Mouse (Mus musculus) mouse trophoblast stem cell (cell line): ENCODE data around the gene Snn.
"Not testable (repeated sequence)": the region's sequence is repeated elsewhere in the genome, so short reads cannot be mapped to it uniquely, and the experiment has no call there.

Source experiments
- in situ Hi-C, 2 experiments: fragments of 300-500 bp; cut with MseI, MboI; formaldehyde crosslinking; loops; 2 replicates in 1 of 2; 3 replicates in 1 of 2; pipeline ENCODE4 v1.15.1; 2025

Gene Snn

DNA sequence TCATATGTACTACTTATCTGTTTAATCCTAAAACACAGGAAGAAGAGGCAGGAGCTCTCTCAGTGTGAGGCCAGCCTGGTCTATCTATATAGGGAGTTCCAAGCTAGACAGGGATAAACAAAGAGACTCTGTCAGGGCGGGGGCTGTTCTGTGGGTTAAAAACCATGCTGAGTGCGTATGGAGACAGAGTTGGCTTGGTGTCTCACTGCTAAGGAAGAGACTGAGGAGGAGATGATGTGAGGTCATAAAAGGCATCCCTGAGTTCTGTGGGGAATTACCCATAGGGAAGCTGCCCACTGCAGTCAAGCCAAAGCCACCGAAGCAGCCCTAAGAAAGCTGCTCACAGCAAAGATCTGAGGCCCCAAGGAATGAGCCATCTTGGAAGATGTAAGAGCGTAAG lies at the start of gene Snn:
TSS of gene Snn (plus strand) at position 301 of the 400 bp plus-strand sequence.
- in situ Hi-C loops, result no loop called here

DNA sequence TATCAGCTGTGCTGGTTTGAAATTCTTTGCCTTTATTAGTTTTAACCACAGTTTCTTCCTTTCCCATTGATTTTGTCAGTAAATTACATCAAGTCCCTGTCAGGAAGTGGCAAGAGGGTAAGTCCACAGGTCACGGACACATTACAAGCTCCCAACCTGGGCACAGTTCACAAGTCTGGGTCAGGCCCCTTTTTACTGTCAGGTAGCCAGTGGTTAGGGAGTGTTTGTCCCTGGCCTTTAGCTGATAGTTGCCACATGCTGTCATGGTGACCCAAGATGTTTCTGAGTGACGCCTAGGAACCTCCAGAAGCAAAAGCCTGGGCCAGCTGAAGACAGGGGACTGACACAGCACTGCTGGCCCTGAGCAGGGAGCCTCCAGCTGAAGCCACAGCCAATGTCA lies 49.5 kb upstream of the Snn start:
- in situ Hi-C loops, result no loop called here

DNA sequence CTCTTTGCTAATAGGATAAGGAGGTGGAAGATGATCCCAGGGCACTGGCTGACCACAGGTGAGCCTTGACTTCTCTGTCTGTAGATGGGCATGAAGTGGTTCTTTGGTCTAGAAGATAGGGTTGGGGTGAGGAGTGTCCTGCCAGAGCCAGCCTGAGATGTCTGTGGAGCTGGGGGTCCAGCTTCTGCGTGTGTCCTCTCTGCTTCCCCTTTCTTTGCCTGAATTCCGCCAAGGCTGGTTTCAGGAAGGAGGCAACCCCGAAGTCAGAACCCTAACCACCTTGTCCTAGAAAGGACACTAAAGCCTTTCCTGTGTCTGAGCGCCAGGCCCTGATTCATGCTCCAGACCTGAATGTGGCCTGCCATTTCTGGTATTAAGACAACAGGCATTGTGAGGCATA lies 48.8 kb upstream of the Snn start:
- in situ Hi-C loops, result no loop called here

DNA sequence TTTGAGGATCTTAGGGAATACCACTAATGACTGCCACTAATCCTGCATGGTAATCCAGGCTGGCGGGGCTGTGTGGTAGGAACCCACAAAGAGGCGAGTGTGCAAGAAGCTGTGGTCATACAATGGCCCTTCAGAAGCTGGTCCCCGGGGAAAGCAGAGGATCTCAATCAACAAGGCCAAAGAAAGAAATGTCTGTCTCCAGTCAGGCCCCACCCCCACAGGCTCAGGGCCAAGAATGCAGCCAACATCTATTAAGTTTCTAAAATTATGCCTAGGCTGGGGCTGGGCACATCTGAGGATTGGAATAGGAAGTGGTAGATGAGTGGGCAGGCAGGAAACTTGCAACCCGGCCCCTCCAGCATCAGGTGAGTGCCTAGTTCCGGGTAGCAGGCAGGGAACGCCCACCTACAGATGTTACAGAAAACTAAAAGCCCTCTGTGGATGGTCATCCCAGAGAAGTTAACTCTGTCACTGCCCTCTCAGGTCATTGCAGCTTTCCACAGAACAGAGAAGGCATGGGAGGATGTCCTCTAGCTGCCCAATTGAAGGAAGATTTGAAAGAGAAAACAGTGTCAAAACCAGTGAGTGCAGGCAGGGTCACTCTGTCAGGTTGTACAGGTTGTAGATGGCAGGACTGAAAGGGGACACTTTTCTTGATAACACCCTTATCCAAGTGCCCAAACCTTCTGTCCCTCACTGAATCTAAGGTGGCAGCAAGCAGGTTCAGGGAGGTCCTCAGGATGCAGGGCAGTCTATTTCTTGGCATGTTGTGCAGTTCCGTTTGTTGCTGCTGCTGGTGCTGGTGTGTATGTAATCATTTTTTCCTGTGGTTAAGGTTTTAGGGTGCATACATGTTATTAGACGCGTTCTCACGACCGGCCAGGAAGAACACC lies 47.9 kb upstream of the Snn start:
- in situ Hi-C loops, result no loop called here

DNA sequence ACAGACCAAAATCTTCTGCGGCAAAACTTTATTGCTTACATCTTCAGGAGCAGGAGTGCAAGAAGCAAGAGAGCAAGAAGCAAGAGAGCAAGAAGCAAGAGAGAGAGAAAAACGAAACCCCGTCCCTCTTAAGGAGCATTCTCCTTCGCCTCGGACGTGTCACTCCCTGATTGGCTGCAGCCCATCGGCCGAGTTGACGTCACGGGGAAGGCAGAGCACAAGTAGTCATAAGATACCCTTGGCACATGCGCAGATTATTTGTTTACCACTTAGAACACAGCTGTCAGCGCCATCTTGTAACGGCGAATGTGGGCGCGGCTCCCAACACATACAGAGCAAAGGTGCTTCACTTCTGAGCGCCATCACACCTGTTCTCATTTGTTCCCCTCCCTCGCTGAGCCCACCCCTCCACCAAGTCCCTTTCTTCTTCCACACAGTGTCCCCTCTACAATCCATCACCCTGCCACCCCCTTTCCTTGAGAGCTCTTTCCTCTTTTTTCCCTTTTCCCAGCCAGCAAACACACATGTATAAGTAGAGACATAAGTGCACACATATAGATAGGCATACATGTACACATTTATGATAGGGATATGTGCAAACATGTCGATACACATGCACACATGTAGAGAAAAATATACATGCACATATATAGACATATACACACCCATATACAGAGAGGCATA lies 47.1 kb upstream of the Snn start:
- in situ Hi-C loops, result not testable (repeated sequence)

DNA sequence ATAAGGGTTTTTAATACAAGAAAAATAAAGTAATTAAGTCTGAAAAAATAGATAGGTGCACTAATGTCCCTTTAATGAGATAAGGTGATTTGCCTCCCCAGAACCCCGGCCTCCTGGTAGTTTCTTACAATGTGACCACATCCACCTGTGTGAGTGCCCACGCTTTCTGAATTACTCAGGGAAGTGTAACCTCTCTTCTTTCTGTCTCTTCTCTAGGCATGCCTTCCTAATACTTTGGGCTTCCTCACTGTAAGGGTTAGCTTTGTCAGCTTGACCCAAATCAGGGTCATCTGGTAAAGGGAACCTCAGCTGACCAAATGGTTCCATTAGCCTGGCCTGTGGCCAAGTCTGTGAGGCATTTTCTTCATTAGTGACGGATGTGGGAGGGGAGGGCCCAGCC lies 46.3 kb upstream of the Snn start:
- in situ Hi-C loops, result no loop called here

DNA sequence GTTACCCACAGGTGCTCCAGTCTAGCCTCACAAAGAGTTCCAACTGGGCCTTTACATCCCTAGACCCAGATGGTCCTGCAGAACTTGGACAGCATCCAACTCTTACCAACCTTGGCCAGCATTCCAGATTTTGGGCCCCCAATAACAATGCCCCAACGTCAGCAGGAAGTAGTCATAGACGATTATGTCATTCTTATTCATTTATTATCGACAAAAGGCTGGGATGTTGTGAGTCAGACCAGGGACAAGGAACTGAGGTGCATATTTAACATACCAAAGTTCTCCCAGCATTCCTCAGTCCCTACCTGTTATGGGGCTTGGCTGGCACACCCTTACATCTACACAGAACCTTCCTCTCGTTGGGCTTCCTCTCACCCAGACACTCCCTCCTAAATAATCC lies 44.4 kb upstream of the Snn start:
- in situ Hi-C loops, result no loop called here

DNA sequence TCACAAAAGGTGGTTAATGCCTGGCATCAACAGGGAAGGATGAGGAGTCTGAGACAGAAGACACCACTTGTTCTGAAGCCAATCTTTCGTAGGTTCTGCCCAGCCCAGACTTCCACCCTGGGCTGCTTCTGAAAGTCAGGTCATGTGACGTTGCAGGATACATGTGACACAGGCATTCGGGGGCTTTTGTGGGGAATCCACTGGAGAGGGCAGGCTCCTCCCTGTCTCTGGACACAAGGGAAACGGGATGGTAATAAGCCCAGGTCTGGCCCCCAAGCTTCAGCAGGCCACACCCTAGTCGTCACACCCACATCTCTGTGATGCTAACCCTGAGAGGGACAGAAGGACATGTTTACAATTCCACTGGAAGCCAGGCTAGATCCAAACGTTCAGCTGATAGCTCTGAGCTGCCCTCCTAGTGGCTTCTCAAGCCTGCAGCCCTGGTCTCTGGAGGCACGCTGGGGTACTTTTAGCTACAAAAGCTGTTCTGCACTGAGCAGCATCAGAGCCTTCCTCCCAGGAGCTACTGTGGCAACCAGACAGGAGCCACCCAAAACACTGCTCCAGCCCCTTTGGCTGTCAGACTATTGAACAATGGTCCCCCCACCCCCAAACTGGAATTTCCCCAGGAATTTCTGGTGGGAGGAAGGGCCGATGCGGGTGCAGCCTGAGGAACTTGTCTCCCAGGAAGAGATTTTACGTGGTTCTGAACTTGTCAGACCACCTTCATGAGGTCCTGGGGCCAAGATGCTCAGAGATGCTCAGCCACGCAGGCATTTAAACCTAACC lies 42.7 kb upstream of the Snn start:
- in situ Hi-C loops, result no loop called here

DNA sequence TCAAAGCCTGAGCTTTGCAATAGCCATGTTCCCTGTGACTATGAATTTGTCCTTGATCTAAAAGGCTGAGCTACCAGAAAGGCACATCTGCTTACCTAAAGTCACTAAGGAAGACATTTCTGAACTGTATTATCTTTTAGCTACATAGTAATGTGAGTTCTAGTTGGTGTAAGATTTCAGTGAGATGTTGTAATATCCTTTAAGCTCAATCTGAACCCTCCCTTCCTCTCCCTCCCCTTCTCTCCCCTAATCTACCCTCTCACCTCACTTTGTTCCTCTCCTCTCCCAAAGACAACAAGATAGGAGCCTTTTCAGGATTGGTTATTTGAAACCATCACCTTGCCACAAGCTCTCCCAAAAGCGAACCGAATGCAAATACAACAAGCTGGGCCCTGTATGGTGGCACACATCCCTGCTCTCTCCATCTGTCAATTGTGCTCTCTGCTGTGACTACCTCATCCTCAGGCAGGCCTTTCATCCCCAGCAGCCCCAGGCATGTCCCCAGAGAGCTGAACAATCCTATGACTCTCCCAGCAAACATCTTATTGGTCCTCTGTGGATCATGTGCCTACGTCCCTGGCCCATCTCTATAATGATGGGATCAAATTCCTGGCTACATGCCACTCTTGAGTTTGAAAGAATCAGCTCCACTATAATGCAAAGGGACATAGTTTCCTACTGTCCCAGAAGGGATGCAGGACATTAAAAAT lies 39.2 kb upstream of the Snn start:
- in situ Hi-C loops, result no loop called here

DNA sequence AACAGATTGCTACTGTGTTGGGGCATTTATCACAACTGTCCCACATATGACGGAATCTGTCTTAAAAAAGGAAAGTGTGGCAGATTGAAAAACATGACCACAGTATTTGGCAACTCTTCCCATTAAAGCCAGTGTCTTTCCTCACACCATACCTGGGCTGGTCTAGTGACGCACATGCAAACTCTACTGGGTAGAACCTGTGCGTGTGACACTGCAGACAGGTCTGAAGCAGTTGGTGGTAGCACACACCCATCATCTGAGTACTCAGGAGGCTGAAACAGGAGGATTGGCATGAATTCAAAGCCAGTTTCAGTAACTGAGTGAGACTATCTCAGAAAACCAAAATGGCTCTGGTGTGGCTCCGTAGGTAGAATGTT lies 38.6 kb upstream of the Snn start:
- in situ Hi-C loops, result no loop called here

DNA sequence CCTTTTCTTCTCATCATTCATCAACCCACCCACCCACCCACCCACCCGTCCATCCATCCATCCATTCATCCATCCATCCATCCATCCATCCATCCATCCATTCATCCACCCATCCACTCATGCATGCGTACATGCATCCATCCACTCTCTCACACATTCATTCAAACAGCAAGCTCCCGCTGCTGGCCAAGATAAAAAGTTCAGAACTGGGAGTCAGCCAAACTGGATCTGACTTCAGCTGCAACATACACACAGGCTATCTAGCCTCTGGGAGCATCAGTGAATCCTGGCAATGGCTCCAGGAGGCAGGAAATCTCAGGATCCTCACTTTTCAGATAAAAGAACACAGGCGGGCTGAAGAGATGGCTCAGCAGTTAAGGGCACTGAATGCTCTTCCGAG lies 37.1 kb upstream of the Snn start:
- in situ Hi-C loops, result no loop called here

DNA sequence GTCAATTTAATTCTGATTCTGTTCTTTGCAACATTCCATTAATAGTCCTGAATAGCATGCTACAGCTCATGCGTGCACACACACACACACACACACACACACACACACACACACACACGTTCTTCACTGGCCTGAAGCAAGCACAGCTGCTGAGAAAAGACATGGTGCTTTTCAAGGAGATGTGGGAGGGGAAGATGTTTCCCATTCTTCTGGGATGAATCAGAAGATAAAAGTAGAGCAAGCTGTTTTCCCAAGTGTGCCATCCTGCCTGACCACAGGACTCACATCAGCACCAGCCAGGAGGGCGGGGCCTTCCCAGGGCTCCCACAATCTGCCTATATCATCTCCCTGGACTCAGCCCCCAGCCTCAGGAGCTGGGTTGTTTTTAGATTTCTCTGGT lies 35.9 kb upstream of the Snn start:
- in situ Hi-C loops, result no loop called here

DNA sequence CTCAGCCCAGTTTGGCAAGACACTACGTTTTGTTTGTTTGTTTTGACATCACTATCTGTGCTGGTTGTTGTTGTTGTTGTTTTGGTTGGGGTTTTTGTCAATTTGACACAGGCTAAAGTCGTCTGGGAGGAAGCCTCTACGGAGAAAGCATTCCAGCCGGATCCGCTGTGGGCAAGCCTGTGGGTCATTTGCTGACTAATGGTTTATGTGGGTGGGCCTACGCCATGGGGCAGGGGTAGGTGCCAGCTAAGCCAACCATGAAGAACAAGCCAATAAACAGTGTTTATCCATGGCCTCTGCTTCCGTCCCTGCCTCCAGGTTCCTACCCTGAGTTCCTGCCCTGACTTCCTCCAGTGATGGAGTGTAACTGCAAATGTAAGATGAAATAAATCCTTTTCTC lies 32.5 kb upstream of the Snn start:
- in situ Hi-C loops, result no loop called here

DNA sequence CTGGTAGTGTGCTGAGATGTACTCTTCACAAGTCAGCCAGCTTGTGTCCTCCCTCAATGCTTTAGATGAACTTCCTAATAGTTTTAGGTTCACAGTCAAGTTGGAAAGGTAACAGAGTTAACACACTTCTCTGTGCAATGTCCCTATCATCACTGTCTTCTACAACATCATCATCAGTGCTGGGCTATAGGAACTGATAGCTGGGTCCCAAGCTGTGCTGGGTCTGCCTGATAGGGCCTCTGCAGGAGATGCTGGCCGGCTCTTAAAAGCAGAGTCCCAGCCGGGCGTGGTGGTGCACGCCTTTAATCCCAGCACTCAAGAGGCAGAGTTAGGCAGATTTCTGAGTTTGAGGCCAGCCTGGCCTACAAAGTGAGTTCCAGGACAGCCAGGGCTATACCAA lies 29.9 kb upstream of the Snn start:
- in situ Hi-C loops, result loop anchor here (5.0 to 10.0 kb wide), 3 partner anchors 39 to 156 kb away; no protein-coding TSS in a partner anchor

DNA sequence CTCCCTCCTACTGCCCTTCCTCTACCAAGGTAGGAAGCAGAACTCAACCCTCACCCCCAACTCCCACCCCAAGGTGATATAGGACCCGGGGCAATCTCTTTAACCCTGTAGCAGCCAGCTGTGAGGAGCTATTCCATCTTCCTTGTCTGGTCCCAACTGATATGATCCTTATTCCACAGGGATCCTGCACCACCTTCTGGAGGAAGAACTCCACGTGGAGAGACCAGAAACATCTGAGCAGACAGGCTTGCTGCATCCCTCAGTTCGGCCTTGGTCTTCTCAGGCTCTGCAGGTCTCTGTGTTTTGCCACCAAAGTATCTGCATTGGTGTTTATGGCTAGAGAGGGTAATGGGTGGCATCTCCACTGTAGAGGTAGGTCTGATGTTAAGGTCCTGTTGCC lies 29.4 kb upstream of the Snn start:
- in situ Hi-C loops, result loop anchor here (5.0 to 10.0 kb wide), 3 partner anchors 39 to 157 kb away; no protein-coding TSS in a partner anchor

DNA sequence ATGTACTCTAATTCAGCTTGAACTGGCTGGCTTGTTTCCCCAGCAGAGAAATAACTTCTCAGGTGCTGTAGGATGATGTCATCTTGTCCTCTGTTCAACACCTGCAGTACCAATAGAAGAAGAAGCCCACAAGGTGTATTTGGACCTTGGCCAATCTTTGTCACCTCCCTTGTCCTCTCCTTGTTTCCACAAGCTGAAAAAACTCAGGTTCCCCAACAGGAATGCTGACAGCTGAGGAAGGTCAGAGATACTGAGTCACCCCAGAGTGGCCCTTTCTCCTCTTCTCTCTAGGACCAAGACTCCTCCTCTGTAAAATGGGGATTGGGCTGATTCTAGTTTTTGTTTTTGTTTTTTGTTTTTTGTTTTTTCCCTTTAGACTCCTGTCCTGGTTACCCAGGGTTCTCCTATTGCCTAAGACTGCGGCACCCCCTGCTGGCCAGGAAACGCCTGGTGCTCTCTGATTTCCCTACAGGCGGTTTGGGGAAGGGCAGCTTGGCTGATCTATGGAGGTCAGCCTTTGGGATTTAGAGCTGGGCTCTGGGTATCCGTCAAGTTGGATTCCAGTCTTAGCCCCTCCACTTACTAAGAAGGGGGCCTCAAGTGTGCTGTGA lies 26.4 kb upstream of the Snn start:
- in situ Hi-C loops, result loop anchor here (5.0 to 10.0 kb wide), 3 partner anchors 42 to 159 kb away; no protein-coding TSS in a partner anchor

DNA sequence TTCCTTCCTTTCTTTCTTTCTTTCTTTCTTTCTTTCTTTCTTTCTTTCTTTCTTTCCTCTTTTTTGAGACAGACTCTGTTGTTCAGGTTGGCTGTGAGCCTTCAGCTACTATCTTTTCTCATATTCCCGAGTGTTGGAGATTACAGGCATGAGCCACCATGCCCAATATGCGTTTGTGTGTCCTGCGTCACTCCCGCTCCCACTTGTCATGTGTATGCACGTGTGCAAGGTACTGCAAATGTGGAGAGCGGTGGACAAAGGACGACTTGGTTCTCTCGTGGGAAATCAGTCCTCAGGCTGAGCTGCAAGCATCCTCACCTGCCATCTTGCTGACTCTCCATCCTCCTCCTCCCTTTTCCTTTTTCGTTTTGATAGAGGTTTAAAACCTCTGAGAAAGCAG lies 25.5 kb upstream of the Snn start:
- in situ Hi-C loops, result loop anchor here in 1 of 2 experiments (5.0 to 10.0 kb wide), 2 partner anchors 72 to 160 kb away; no protein-coding TSS in a partner anchor

DNA sequence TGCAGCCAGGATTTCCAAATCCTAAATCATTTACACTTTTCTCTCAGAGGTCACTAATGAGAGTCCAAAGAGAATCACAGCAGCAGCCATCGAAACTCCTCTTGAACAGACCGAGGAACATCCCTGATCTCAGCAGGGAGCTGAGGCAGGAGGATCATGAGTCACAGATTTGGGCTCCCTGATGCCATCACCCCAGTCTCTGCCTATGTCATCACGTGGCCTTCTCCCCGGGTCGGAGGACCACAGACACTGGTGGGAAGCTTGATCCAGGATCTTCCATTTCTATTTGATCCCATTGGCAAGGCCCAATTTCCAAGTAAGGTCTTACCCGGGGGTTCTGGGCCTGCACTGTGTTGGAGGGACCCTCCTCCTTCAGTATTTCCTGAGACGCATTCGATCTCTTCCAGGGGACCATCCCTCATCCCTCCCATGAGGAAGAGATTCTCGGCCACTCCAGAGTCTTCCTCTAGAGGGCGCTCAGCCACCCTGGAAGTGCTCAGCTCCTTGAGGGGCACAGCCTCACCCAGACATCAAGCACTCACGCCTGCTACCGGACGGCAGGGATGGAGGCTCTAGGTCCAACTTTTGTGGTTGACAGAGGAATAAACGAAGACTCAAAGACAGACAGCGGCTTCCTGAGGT lies 24.8 kb upstream of the Snn start:
- in situ Hi-C loops, result loop anchor here in 1 of 2 experiments (5.0 to 10.0 kb wide), 2 partner anchors 71 to 161 kb away; no protein-coding TSS in a partner anchor

DNA sequence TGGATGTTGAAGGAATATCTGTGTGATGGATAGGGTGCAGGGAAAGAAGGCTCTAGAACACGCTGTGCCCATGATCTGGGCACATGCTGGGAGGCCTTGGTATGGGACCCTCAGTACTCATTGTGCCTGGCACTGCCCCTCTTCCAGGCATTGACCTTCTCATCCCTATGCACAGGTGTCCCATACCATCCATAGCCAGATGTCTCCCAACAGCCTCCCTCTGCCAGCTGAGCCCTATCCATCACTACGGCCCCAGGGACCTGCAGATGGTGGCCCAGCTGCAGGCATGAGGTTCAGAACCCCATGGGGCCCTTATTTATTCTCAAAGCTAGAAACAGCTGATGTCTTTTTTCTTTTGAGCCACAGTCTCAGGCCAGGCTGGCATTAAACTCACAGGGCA lies 20.1 kb upstream of the Snn start:
- in situ Hi-C loops, result no loop called here

DNA sequence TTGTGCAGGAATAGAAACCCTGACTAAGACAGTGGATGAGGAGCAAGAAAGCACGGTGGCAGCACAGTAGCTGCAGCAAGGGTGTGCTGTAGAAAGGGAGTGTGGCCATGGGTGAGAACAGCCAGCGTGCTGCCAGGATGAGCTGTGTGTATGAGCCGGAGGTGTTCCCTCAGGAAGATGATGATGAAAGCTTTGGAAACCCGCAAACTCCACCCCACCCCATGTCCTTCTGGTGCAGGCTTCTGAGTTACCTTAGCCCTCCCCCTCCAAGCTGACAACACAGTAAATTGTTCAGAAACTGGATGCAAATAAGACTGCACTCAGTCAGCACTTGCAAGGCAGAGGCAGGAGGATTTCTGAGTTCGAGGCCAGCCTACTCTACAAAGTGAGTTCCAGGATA lies 17.5 kb upstream of the Snn start:
- in situ Hi-C loops, result no loop called here
